Mouse (Mus musculus) liver (tissue): ENCODE data around the gene Hc.

Source experiments
- DNase-seq: peaks from one replicate; pipeline ENCODE4 v3.0.0-alpha.2; 2020; ENCODE audit warnings: mixed read lengths

The Hc gene

DNA sequence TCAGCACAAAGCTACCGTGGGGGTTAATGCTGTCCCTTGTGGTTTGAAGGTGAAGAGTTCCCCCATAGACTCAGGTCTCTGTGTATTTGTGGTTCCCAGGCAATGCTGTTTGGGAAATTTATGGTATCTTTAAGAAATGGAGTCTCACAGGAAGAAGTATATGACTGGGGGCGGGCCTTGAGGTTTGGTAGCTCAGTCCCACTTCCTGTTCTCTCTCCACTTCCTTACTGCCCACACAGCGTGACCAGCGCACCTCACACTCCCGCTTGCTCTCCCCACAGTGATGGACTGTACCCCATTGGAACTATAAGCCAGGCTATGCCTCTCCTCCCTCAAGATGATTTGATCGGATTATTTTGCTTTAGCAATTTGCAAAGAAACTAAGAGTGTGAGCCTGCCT is 84.8 kb downstream of the Hc start:
- DNase-seq, result no peak

DNA sequence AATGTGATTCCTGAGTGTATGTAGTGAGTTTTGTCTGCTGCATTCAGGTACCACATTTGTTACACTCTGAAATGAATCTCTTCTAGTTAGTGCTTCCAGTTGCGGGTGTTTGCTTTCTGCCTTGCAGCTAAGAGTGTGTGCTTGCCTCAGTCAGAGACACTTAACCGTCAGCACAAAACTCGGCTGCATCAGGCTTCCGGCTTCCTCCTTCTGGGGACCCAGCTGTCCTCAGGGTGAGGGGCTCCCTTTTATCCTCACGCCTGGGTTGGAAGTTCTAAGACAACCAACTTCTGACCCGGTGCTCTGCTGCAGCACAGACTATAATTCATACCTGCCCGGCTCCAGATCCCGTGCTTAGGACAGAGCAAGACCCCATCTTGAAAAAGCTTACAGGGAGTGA is 88.2 kb downstream of the Hc start:
- no peak for DNase-seq

DNA sequence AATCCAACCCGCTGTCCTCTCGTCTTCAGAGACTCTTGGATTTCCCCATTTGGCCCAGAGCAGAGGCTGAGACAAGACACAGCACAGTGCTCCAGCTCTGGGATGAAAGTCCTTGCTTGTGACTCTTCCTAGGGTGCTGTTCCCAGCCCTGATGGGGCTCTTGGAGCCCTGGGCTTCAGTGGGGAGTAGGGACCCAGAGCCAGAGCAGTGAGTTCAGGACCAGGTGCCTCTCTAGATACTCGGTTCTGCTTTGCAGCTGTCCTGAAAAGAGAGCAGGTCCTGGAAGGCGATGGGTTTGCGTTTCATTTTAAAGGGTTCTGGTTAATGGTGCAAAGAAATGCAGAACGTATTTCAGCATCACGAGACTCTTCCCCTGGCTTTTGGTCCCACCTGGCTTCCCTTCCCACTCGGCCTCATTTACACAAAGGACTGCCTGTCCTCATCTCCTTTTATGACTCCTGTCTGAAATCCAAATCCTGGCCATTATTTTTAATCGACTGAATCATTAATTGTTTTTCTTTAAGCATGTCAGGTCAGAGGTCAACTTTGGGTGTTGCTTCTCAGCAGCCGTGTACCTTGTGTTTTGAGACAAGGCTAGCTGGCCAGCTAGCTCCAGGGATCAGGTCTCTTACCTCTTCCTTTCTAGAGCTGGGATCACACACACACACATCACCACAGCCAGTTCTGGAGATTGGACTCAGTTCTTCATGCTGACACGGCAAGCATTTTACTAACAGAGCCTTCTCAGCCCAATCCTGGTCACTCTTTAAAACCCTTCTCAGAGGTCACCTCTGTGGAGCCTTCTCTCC is 90.0 kb downstream of the Hc start:
- DNase-seq, result no peak

DNA sequence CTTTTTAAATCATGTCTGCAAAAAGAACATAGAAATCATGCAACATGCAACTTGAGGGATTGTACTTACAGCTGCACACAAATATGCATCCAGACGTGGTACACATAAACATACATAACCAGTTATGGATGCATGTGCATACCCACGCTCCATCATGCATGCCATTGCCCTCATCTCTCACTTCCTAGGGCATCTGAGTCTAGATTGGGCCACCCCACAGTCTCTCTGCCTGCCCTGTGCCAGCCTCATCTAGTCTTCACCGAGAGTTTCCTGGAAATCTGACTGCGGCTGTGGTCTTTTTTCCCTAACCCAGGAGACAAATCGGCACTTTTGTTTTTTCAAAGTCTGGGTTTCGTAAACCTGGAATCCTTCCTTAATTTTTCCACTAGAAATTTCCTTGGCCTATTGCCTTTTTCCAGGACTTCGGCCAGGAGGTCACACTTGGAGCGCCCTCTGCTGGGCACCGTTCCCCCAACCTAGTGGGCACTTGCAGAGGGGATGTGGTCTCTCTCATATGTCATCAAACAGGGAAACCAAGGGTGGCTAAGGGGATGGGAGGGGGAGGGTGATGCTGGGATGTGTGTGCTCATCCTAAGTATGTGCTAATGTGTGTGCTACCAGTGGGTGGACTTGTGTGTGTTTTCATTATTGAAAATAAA is 91.0 kb downstream of the Hc start:
- DNase-seq, result peak; percentile 73

DNA sequence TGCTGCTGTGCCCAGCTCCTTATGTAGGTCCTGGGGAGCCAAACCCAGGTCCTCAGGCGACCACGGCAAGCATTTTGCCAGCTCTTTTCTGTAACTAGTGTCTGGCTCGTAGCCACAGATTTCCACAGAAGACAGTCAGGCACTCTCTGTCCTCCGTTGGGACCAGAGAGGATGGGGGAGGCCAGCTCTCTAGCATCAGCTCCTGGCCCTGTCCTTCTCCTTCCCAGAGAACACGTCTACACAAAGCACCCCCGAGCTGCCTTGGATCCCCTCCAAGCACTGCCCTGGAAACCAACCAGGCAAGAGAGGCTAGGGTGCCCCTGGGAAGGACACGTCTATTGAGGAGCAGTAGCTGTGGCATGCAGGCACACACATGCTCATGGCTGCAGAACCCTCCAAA is 92.1 kb downstream of the Hc start:
- DNase-seq, result no peak

DNA sequence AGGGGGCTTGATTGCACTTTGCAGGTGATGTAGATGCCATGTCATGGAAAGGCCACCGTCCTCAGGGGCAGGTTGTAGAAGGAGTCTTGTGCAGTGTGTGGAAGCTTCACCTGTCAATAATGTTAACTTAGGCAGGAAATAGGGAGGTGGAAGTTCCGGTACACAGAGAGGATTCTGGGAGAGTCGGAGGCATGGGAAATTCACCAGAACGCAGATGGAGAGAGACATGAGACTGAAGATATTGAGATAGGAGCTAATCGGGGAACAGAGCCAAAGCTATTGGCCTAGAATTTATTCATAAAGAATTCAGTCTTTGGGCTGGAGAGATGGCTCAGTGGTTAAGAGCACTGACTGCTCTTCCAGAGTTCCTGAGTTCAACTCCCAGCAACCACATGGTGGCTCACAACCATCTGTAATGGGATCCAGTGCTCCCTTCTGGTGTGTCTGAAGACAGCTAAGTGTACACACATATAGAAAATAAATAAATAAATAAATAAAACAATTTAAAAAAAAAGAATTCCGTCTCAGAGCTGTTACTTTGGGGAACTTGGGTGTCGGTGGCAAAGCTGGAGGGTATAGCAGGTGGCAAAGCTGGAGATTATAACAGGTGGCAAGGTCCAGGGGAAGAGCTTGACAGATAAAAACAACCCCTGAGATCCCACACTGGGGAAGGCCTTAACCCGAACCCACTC is 94.8 kb downstream of the Hc start:
- no peak for DNase-seq

DNA sequence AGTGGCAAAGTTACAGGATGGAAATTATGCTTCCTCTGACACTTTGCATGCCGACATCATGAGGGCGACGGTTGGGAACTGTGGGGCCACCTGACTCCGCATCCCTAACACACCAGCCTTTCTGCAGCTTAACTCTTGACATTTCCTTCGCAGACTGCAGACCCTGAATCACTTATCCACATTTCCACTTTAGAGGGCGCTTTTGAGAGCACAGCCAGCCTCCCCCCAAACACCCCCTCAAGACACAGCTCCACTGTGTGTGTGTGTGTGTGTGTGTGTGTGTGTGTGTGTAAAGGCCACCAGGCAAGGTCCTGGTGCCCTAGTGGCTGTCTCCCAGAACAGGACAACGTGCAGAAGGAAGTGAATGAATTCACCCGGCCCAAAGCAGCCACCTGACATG is 95.4 kb downstream of the Hc start:
- DNase-seq, result no peak

DNA sequence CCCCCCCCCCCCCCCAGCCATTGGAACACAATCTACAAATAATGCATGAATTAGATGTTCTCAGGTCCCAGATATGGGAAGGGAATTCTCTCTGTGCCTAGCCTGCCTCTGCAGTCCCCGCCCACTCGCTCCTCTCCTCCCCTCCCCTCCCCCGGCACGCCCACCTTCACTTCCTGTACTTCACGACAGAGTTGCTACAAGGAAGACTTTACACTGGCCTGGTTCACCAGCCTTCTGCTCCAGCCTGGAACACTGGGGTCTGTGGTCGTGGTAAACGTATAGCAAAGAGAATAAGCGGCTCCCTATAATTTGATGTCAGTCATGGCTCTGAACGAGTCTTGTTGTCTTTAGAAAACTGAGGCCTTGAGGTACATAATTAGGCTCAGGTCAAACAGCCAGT is 95.9 kb downstream of the Hc start:
- DNase-seq, result peak; percentile 74

DNA sequence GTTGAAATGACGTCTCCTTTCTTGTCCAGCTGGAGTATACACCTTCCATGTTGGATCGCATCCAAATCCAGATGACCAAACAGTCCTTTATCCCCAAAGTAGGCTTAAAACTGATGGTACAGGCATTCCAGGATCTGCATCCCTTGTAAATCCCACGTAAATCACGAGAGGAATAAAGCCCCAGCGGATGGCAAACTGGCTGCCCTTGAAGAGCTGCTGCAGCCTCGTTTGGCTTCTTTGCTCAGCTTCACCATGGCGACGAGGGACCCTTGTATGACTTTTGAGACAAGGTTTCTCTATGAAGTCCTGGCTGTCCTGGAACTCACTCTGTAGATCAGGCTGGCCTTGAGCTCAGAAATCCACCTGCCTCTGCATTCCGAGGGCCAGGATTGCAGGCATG is 96.6 kb downstream of the Hc start:
- DNase-seq, result no peak

DNA sequence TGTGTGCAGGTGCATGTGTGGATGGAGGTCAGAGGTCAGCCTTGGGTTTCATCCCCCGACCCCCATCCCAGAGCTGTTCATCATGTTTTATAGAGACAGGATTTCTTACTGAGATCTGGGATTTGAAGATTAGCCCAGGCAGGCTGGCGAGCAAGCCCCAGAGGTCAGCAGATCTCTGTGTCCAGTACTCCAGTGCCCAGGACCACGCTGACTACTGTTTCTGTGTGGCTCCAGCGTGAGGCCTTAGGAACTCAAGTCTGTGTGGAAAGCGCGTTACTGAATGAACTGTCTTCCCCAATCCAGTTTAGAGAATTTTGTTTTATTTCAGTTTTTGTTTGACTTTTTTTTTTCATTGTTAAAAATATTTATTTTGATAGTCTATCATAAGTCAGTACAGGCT is 97.0 kb downstream of the Hc start:
- DNase-seq, result no peak

DNA sequence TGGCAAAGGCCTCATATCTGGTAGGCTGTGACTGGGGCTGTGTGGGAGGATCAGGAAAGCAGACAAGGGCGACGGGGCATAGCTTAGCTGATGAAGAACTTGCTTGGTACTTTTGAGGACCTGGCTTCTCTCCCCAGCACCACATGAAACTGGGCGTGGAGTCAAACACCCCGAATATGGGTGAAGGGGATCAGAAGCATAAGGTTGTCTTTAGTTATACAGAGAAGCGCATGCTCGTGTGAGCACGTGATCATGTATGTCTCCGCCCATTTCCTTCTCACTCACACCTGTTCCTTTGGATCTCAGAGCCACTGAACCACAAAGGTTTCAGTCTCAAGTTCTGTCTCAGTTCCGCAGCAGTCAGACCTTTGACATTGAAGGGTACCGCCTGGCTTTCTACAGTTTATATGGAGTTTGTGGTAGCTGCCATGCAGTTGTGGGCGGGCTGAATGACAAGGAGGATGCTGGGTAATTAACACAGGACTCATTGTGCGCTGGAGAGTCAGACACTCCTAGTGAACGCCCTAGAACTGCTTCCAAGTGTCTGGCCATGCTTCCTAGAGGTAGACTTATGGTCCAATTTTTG is 97.8 kb downstream of the Hc start:
- no peak for DNase-seq

DNA sequence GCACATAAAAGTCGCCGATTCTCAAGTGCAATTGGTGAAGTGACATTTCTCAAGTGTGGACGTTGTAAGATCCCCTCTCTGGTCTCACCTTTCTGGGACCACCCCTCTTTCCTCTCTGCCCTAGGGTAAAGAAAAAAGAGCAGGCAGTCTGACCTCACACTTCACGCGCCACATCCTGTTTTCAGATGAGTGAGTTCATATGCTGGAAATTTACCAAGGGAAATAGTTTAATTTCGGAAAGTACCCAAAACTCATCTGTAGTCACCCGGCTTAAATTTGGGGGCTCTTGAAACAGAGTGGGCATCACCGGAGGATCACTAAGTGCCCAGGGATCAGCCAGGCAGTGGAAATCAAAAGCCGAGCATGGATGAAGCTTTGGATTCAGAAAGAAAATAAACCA is 98.3 kb downstream of the Hc start:
- no peak for DNase-seq

DNA sequence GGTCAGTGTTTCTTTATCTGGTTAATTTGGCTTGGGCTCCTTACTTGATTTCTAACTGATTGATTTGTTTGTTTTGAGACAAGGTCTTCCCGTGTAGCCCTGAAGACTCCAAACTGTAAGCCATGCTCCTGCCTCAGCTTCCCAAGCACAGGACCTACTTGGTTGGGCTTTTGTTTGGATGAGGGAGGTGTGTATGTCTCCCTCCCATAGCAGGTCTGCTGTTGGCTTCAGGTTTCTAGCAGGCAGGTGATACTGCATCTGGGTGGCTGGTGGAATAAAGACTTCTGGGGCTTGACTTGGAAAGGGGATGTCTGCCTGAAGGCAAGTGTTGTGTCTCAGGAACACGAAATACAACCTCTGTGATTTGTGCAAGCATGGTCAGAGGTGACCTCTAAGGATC is 99.0 kb downstream of the Hc start:
- no peak for DNase-seq

DNA sequence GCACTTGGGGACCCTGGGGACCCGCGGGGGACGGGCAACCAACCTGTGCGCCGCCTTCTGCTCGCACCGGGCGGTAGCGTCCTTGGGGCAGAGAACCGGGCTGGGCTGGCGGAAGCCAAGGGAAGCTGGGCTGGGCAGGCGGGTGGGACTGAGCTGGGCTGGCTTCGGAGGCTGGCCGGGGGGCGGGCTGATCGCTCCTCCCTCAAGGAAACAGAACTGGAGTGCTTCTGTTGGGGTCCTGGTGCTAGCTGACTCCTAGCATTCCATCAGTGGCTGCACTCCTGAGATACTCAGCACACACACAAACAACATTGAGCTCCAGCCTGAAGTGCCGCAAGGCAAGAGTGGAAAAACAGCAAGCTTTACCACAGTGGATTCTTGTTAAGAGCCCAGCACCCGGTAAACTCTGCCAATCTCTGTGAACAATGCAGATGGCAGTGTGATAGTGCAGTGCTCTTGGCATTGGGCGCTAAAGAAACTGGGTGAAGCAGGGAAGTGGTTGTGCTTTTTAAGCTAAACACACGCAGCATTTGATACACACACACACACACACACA is 99.7 kb downstream of the Hc start, which contains the start of gene Traf1:
Gene Traf1 (minus strand): TSS at position 292 of the 556 bp plus-strand sequence.
- DNase-seq, result peak; percentile 44

DNA sequence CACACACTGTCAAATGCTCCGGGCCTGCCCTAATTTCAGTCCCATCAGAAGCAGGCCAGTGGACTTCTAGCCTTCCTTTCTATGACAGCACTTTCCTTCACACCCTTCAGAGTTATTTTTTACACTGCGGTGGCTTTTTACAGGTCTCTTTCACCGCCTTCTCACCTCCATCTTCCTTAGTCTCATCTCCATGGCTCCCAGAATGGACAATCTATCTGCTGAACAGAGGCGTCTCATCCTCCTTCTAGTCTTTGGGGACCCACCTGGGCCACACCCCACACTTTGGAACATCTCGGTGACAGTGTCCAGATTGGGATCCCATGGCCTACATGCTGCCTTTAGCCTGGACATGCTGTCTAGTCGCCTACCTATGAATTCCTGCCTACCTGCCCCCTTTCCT is 100.3 kb downstream of the Hc start:
- DNase-seq, result no peak

DNA sequence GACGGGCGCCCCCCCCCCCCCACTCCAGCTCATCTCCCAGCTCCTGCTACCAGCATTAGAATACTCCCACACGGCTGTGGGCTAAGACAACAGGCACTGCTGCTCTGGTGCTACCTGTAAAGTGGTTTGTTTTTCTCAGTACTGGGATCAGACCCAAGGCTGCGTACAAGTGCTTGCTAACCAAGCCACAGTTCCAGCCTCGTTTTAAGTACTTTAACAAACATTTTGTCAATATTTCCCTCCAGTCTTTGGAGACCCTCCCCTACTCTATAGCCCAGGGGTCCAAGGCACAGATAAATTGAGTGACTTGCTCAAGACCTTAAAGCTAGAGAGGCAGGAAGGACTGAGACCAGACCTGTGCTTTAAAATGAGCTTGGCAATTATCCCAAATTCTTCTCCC is 100.8 kb downstream of the Hc start:
- no peak for DNase-seq

DNA sequence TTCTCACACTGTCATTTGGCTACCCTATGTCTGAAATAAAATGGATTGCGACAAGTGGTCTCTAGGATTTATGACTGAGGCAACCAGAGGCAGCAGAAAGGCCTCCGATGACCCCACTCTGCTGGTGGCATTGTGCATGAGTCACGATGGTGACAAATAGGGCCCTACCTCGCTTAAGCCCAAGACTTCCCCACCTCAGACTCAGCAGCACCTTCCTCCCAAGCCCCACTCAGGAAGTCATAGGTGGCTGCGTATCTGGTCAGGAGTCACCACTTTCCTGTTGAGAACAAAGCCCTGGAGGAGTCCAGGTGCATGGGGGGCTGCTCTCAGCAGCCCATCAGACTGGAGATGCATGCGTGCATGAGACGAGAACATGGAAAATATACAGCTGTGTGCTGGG is 102.7 kb downstream of the Hc start:
- no peak for DNase-seq

DNA sequence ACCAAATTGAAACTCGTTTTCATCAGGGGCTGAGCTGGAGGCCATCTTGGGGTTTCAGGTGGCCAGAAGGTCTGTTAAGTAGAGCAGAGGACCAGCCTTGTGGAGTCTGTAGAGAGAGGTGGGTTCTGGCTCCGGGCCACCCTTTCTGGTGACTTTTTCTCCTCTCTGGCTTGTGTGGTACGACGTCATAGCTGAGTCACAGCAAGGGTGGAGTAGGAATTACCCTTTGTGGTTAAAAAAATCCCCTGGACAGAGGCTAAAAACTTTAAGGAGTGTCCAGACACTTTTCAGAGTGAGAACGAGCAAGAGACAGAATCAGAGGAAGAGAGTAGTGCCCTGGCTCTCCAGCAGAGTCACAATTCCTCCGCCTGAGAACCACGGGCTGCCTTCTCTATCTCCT is 103.2 kb downstream of the Hc start:
- DNase-seq, result no peak

DNA sequence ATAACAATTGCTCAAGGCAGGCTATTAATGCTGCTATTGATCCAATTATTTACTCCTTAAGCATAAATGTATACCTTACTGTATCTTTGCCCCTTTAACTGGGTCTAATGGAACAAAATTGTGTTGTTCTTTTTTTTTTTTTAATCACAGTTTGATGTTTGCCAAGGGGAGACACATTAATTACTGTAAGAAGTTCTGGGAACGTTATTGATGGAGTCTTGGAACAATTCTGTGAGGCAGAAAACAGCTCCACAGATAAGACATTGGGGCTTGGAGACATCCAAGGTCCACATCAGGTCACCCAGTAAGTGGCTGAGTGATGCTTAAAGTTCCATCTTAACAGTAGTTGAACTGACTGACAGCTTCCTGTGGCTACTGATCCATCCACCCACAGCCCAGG is 103.8 kb downstream of the Hc start:
- no peak for DNase-seq

DNA sequence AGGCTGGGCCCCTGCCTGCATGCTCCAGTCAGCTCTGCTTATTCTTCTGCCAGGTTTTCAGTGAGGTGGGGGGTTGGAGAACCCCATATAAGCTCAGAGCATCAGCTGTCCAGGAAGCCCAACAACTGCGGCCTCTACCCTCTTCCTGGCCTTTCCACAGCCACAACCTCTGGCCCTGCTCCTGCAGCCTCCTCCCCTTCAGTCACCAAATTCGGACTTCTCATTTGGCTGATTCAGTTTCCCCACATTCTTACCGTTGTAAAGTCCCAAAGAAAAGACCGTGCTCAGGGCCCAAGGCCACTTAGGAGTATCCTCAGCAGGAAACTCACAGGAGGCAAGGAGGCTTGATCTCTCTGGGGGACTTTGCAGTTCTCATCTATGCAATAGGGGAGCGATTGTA is 104.3 kb downstream of the Hc start:
- DNase-seq, result no peak

DNA sequence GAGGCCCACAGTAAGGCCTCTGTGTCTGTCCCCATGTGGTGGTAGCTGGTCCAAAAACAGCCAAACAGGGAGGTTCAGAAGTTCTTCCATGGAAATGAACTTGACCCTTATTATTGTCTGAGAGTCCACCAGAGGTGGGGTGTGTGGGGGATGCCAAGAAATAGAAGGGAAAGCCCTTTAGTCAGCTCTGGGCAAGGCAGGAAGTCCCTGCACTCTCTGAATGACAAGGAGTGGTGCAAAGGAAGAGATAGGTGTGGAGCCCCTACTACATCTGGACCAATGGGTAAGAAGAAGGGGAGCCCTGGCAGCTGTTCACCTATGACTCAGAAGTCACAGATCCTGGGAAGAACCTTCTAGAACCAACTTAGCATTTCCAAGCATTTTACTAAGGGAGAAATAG is 106.9 kb downstream of the Hc start:
- DNase-seq, result no peak

DNA sequence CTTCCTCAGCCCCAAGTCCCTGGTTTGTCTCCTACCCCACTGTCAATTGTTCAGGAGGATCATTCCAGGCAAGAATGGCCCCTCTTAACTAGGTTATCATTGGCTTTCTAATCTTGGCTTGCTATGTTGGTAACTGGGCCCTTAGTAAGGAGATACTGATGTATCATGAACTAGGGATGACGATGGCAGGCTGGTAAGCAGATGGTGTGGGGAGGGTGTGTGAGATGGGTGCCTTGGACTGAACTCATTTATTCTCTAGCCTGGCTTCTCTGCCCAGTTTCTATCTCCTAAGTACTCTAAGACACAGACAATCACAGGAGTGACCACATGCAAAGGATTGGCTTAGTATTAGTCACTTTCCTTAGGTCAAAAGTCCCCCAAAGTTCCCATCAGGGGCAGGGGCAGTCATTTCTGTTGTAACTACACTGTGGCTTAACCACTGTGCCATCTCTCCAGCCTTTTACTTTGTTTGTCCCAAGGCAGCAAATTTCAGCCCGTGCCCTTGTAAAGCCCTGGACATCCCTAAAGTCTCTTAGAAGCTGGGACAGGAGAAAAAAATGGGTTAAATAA is 107.6 kb downstream of the Hc start:
- no peak for DNase-seq

DNA sequence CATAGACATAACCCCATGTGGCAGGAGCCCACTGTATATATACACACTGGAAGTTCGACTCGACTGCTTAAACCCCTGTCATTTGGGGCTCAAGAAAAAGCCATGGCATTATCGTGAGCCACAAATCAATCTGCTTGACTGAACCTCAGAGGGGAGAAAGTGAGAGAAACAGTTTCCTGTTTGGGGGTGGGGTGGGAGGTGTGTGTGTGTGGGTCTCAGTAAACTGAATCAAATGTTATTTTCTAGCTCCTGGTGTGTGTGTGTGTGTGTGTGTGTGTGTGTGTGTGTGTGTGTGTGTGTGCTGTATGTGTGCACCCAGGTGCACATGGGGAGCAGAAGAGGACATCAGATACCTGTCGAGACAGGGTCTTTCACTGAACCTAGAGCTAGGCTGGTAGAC is 108.2 kb downstream of the Hc start:
- DNase-seq, result no peak
